Comparison of ENCODE assay signal across 8 mouse cellular contexts in the genomic region with DNA sequence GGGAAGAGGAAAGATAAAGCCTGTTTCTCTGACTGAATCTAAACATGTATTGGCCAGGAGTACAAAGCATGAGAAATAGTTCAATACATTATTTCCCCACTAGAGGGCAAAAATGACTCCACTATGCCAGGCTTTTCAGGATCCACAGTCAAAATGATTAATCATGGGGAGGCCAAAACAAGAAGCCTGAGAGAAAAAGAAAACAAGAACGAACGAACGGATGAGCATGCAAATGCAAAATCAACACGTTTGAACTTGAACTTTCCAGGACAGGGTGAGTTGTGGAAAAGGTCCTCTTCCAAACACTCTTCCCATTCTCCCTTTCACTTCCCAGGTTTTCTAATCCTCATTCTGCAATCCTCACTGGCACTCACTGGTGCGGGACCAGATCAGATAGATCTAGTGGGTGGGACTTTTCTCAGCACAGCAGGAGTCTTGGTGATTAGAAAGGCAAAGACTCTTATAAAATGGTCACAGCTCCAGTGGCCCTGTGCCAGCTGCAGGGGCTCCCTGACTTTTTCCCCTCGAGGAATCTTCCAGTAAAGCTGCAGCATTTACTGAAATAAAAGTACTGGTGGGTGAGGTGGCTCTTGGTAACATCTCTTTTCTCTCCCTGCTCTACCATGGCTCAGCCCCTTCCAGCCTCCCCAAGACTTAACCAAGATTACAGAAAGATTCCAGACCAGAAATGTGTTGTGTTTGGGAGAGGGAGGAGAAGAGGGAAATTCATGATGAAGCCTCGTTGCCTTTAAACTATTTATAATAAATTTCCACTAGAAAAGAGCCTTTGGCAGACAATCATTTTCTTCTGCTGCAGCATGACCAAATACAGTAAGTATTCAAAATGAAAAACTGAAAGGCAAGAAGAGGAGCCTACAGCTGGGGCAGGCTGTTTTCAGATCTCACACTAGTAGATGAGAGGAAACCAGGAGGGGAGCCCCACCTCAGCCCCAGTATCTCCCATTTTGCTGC.
DNase-seq lines count a peak whose midpoint lies in the region; ATAC-seq lines count a peak whose summit lies in the region.

No protein-coding gene starts in this region.

- H3K9me3 ChIP-seq in limb, embryonic 11.5 days (ENCODE audit: control insufficient read depth, low read length), result no peaks in the 10 kb centered on the region
- no peaks in the 10 kb centered on the region for H3K9me3 ChIP-seq in limb, embryonic 10.5 days (replicated peaks)
- H3K9me3 ChIP-seq in hindbrain, embryonic 16.5 days (ENCODE audit: control insufficient read depth, low read length), result no peaks in the 10 kb centered on the region
- H3K9me3 ChIP-seq in liver, embryonic 12.5 days (replicated peaks), result no peaks in the 10 kb centered on the region
- H3K9me3 ChIP-seq in neural tube, embryonic 11.5 days (ENCODE audit: control insufficient read depth, low read length), result no peaks in the 10 kb centered on the region

- H3K4me1 ChIP-seq in limb, embryonic 11.5 days (ENCODE audit: control insufficient read depth, insufficient read depth, low read length), result no peaks in the 10 kb centered on the region
- H3K4me1 ChIP-seq in limb, embryonic 10.5 days, result peaks cover 2% of the 10 kb centered on the region; the same call in 1 of the 2 replicates
- H3K4me1 ChIP-seq in hindbrain, embryonic 16.5 days (ENCODE audit: control insufficient read depth, insufficient read depth, low read depth, low read length), result peaks cover 5% of the 10 kb centered on the region
- H3K4me1 ChIP-seq in liver, embryonic 12.5 days, result no peaks in the 10 kb centered on the region
- 0 out of 2 replicates have a peak, but pooled peaks cover 2% of the 10 kb centered on the region for H3K4me1 ChIP-seq in neural tube, embryonic 11.5 days (ENCODE audit: control insufficient read depth, insufficient read depth, low read length)

- H3K27ac ChIP-seq in limb, embryonic 11.5 days (replicated peaks; ENCODE audit: low read depth, low read length), result no peak overlapping the region
- no peak overlapping the region for H3K27ac ChIP-seq in limb, embryonic 10.5 days
- H3K27ac ChIP-seq in hindbrain, embryonic 16.5 days (ENCODE audit: low read depth, low read length), result no peak overlapping the region
- no peak overlapping the region for H3K27ac ChIP-seq in liver, embryonic 12.5 days
- H3K27ac ChIP-seq in neural tube, embryonic 11.5 days (ENCODE audit: low read depth, low read length), result no peak overlapping the region

- peak; percentile 24 for DNase-seq in limb, embryonic 11.5 days (ENCODE audit: low spot score)
- no peak for DNase-seq in limb, embryonic 10.5 days (ENCODE audit: low spot score)
- DNase-seq in cerebellum, adult 8-10 months, result peak; percentile 37
- peak; percentile 64 for DNase-seq in forelimb bud, embryonic 11.5 days (ENCODE audit: low read depth, low spot score)
- DNase-seq in neural tube, embryonic 11.5 days (ENCODE audit: low spot score), result peak; percentile 59
- DNase-seq in spleen, postnatal 36 days (ENCODE audit: low spot score in 2 of 2), result no peak

- H3K4me2 ChIP-seq in limb, embryonic 11.5 days (ENCODE audit: low read depth, severe bottlenecking), result no peak overlapping the region
- H3K4me2 ChIP-seq in hindbrain, embryonic 16.5 days (ENCODE audit: low read length), result peak overlapping the region; percentile 31
- H3K4me2 ChIP-seq in liver, embryonic 12.5 days, result peak overlapping the region; percentile 21; the same call in 1 of the 2 replicates
- no peak overlapping the region for H3K4me2 ChIP-seq in neural tube, embryonic 11.5 days (ENCODE audit: low read depth)

- no peaks in the 10 kb centered on the region for H3K27me3 ChIP-seq in limb, embryonic 11.5 days (ENCODE audit: control insufficient read depth, insufficient read depth, low read length)
- H3K27me3 ChIP-seq in limb, embryonic 10.5 days (ENCODE audit: low read depth, poor library complexity, severe bottlenecking), result no peaks in the 10 kb centered on the region
- no peaks in the 10 kb centered on the region for H3K27me3 ChIP-seq in hindbrain, embryonic 16.5 days (replicated peaks; ENCODE audit: control insufficient read depth, insufficient read depth, low read length)
- no peaks in the 10 kb centered on the region for H3K27me3 ChIP-seq in liver, embryonic 12.5 days (replicated peaks)
- no peaks in the 10 kb centered on the region for H3K27me3 ChIP-seq in neural tube, embryonic 11.5 days (ENCODE audit: control insufficient read depth, insufficient read depth, low read length)

- H3K4me3 ChIP-seq in limb, embryonic 11.5 days (ENCODE audit: low read depth, low read length), result no peak overlapping the region
- H3K4me3 ChIP-seq in limb, embryonic 10.5 days, result no peak overlapping the region
- no peak overlapping the region for H3K4me3 ChIP-seq in hindbrain, embryonic 16.5 days (ENCODE audit: low read length)
- 0 out of 2 replicates have a peak overlapping the region, but pooled peaks have one; percentile 1 for H3K4me3 ChIP-seq in liver, embryonic 12.5 days
- no peak overlapping the region for H3K4me3 ChIP-seq in neural tube, embryonic 11.5 days (ENCODE audit: low read depth, low read length)

- peak; percentile 69; the same call in 1 of the 2 replicates for ATAC-seq in limb, embryonic 11.5 days (ENCODE audit: insufficient number of reproducible peaks, low FRiP score, low TSS enrichment, low read depth)
- ATAC-seq in hindbrain, embryonic 16.5 days, result peak; percentile 90; the same call in 1 of the 2 replicates
- ATAC-seq in liver, embryonic 12.5 days, result peak; percentile 37; the same call in 1 of the 2 replicates
- ATAC-seq in neural tube, embryonic 11.5 days (ENCODE audit: insufficient read depth, low FRiP score, low TSS enrichment), result peak; percentile 87

- no peak overlapping the region for H3K9ac ChIP-seq in limb, embryonic 11.5 days (ENCODE audit: low read length)
- H3K9ac ChIP-seq in hindbrain, embryonic 16.5 days (ENCODE audit: low read depth, low read length), result 0 out of 2 replicates have a peak overlapping the region, but pooled peaks have one; percentile 0
- H3K9ac ChIP-seq in liver, embryonic 12.5 days, result no peak overlapping the region
- no peak overlapping the region for H3K9ac ChIP-seq in neural tube, embryonic 11.5 days (ENCODE audit: low read length)

- H3K36me3 ChIP-seq in limb, embryonic 11.5 days (ENCODE audit: control insufficient read depth, insufficient read depth, low read length), result no peaks in the 10 kb centered on the region
- H3K36me3 ChIP-seq in limb, embryonic 10.5 days, result no peaks in the 10 kb centered on the region
- H3K36me3 ChIP-seq in hindbrain, embryonic 16.5 days (ENCODE audit: control insufficient read depth, insufficient read depth, low read length), result no peaks in the 10 kb centered on the region
- H3K36me3 ChIP-seq in liver, embryonic 12.5 days, result no peaks in the 10 kb centered on the region
- H3K36me3 ChIP-seq in neural tube, embryonic 11.5 days (ENCODE audit: control insufficient read depth, insufficient read depth, low read length), result no peaks in the 10 kb centered on the region

- 18% methylated on average over 7 of the region's 7 CpGs for WGBS in limb, embryonic 11.5 days
- 24% methylated on average over 7 of the region's 7 CpGs for WGBS in limb, embryonic 10.5 days
- WGBS in hindbrain, embryonic 16.5 days, result 8% methylated on average over 7 of the region's 7 CpGs
- 11% methylated on average over 7 of the region's 7 CpGs for WGBS in liver, embryonic 12.5 days (ENCODE audit: insufficient replicate concordance)
- 13% methylated on average over 7 of the region's 7 CpGs for WGBS in neural tube, embryonic 11.5 days

Comparison
In these comparisons a context has a peak if more than half of its experiments do, and no peak if none do; other contexts are left out.
1. DNase-seq: peak in limb, embryonic 11.5 days (single experiment), cerebellum, adult 8-10 months (single experiment), forelimb bud, embryonic 11.5 days (single experiment) and neural tube, embryonic 11.5 days (single experiment); none in limb, embryonic 10.5 days (single experiment) and spleen, postnatal 36 days (0 of 2).
2. ATAC-seq: peak in every context shown above with its lines; median percentile 90 in hindbrain, embryonic 16.5 days; 87 in neural tube, embryonic 11.5 days; 69 in limb, embryonic 11.5 days; 37 in liver, embryonic 12.5 days.
3. H3K4me2 ChIP-seq: peak in hindbrain, embryonic 16.5 days (single experiment) and liver, embryonic 12.5 days (single experiment); none in limb, embryonic 11.5 days (single experiment) and neural tube, embryonic 11.5 days (single experiment).